Mouse (Mus musculus): Measurements from ENCODE around the gene Akr7a5. TPM values are rescaled to one million over a fixed set of nuclear protein-coding genes. Genes with fewer than 3 reads are reported as not detected.

Gene Akr7a5
- total and polyA plus RNA-seq, 3 experiments, result 39.4 to 43.2 TPM; not detected in 1

DNA sequence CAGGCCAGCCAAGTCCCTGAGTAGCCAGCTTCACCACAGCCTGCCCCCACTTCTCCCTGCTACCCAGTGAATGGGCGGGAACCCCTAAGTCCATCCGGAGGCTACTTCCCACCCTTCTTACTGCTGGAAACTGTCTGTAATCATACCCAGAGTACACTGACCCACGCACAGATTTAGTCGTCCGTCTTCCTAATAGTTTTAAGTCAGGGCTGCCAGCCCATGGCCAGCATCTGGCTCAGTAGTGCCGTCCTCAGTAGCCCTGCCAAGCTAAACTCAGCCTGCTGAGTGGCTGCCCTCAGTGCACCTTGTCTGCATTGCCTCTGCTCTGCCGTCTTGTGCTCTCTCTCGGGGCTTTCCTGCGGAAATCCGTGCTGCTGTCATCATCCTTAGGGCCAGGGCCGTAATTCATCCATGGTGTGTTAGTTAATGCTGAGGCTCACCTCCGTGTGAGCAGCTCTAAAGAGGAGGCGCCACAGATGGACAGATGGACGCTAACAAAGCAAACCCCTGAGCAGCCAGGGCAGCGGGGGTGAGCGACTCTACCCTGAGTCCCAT, 28.7 kb upstream of the Akr7a5 start:
- peaks cover 0 to 3% of the 10 kb centered on the region in 2 experiments; a peak in 1 of 4 replicates for H3K36me3 ChIP-seq (ENCODE audit: control insufficient read depth in 1 of 2, insufficient read depth in 2 of 2, low read length in 2 of 2)
- no peaks in the 10 kb centered on the region for H3K79me2 ChIP-seq (ENCODE audit: control insufficient read depth, insufficient read depth, low read length, poor library complexity)
- H3K27me3 ChIP-seq (ENCODE audit: control insufficient read depth in 1 of 2, insufficient read depth in 2 of 2, low read length in 2 of 2), result no peaks in the 10 kb centered on the region
- no peak overlapping the region for H3K4me3 ChIP-seq (ENCODE audit: control insufficient read depth in 1 of 2, insufficient read depth in 1 of 2, low read depth in 2 of 2, low read length in 2 of 2)
- no peak overlapping the region for H3K27ac ChIP-seq (ENCODE audit: control insufficient read depth, low read depth, low read length)
- no peak overlapping the region for H3K9ac ChIP-seq (ENCODE audit: control insufficient read depth, low read depth, low read length, poor library complexity, severe bottlenecking)
- no peaks in the 10 kb centered on the region for H3K4me1 ChIP-seq (ENCODE audit: control insufficient read depth in 1 of 2, insufficient read depth in 2 of 2, low read length in 2 of 2)
- DNase-seq (ENCODE audit: low read depth, low spot score), result no peak
- H3K9me3 ChIP-seq (replicated peaks; ENCODE audit: insufficient read depth, low read length), result no peaks in the 10 kb centered on the region
- TF ChIP-seq POLR2AphosphoS5 (IDR thresholded peaks at IDR 0.05; ENCODE audit: borderline replicate concordance, low read depth, low read length) (no peak), ETS1 (IDR thresholded peaks at IDR 0.05; ENCODE audit: low read depth, low read length) (no peak), MEF2A (IDR thresholded peaks at IDR 0.05; ENCODE audit: extremely low read depth, insufficient replicate concordance, low read depth, low read length, poor library complexity, severe bottlenecking) (no peak), SIN3A (IDR thresholded peaks at IDR 0.05; ENCODE audit: low read length) (no peak), ZKSCAN1 (IDR thresholded peaks at IDR 0.05; ENCODE audit: low read depth, low read length) (no peak), NELFE (IDR thresholded peaks at IDR 0.05; ENCODE audit: low read depth, low read length) (no peak), NRF1 (IDR thresholded peaks at IDR 0.05; ENCODE audit: insufficient read depth, low read depth, low read length, poor library complexity, severe bottlenecking) (no peak), MYB (IDR thresholded peaks at IDR 0.05; ENCODE audit: low read depth, low read length) (no peak), SMC3 (IDR thresholded peaks at IDR 0.05; ENCODE audit: low read depth, low read length) (no peak)

DNA sequence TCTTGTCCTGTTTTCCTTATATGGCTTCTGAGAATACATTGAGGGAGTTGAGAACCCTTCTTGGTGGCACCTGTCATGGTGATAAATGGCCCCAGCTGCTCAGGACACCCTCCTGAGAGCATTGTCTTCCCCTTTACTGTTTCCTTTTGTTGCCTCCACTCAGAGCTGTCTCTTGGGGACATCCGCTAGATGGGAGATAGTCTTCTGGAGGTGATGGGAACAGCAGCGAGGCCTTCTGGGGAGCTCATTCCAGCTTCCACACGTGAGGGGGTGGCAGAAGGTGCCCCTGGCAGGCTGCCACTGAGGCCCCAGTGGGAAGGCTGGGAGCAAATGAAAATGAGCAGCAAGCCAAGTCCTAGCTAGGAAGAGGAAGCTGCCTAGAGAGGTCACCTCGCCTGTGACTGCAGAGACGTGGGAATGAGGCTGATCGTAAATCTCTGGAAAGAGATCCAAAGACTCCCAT, 27.6 kb upstream of the Akr7a5 start:
- H3K4me1 ChIP-seq (ENCODE audit: control insufficient read depth in 1 of 2, insufficient read depth in 2 of 2, low read length in 2 of 2), result no peaks in the 10 kb centered on the region
- no peak for DNase-seq (ENCODE audit: low read depth, low spot score)

DNA sequence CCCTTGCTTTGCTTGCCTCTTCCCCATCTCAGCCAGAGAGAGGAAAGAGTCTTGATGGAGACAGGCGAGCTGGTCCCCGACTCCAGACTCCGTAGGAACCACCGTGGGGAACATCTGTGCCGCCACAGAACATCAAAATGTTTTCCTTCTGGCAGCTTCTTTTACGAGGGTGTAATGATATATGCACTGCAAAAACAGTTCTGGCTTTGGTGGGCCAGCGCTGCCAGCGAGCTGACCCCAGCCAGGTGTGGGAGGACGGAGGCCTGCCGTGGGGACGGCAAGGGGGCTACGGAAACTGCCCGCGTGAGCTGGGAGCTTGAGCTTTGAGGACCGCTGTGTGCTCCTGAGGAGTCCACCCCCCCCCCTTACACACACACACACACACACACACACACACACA, 25.7 kb upstream of the Akr7a5 start:
- TF ChIP-seq USF2 (IDR thresholded peaks at IDR 0.05; ENCODE audit: borderline replicate concordance in 1 of 2, insufficient read depth in 1 of 2, low read depth in 1 of 2, low read length in 2 of 2) (no peak), NELFE (IDR thresholded peaks at IDR 0.05; ENCODE audit: low read depth, low read length) (no peak), GABPA (IDR thresholded peaks at IDR 0.05; ENCODE audit: low read depth, low read length) (no peak), HCFC1 (IDR thresholded peaks at IDR 0.05; ENCODE audit: low read depth, low read length) (no peak), ZC3H11A (IDR thresholded peaks at IDR 0.05; ENCODE audit: low read depth, low read length) (no peak), POLR2A (IDR thresholded peaks at IDR 0.05; ENCODE audit: control insufficient read depth in 1 of 2, insufficient read depth in 1 of 2, low read depth in 1 of 2, low read length in 2 of 2, poor library complexity in 1 of 2) (no peak), MXI1 (IDR thresholded peaks at IDR 0.05; ENCODE audit: low read depth, low read length) (no peak), JUND (IDR thresholded peaks at IDR 0.05; ENCODE audit: low read depth, low read length) (no peak)
- Histone ChIP-seq H3K4me3 (ENCODE audit: control insufficient read depth in 1 of 2, insufficient read depth in 1 of 2, low read depth in 2 of 2, low read length in 2 of 2) (no peak overlapping the region), H3K9ac (ENCODE audit: control insufficient read depth, low read depth, low read length, poor library complexity, severe bottlenecking) (no peak overlapping the region), H3K79me2 (ENCODE audit: control insufficient read depth, insufficient read depth, low read length, poor library complexity) (no peaks in the 10 kb centered on the region), H3K9me3 (replicated peaks; ENCODE audit: insufficient read depth, low read length) (no peaks in the 10 kb centered on the region), H3K4me1 (ENCODE audit: control insufficient read depth in 1 of 2, insufficient read depth in 2 of 2, low read length in 2 of 2) (no peaks in the 10 kb centered on the region), H3K27ac (ENCODE audit: control insufficient read depth, low read depth, low read length) (no peak overlapping the region), H3K27me3 (ENCODE audit: control insufficient read depth in 1 of 2, insufficient read depth in 2 of 2, low read length in 2 of 2) (no peaks in the 10 kb centered on the region), H3K36me3 (ENCODE audit: control insufficient read depth in 1 of 2, insufficient read depth in 2 of 2, low read length in 2 of 2) (peaks cover 0 to 2% of the 10 kb centered on the region in 2 experiments; a peak in 1 of 4 replicates)
- no peak for DNase-seq (ENCODE audit: low read depth, low spot score)

More for the DNA sequence above, 27.6 kb upstream of the Akr7a5 start:
- Histone ChIP-seq H3K36me3 (ENCODE audit: control insufficient read depth in 1 of 2, insufficient read depth in 2 of 2, low read length in 2 of 2) (peaks cover 0 to 2% of the 10 kb centered on the region in 2 experiments; a peak in 1 of 4 replicates), H3K27me3 (ENCODE audit: control insufficient read depth in 1 of 2, insufficient read depth in 2 of 2, low read length in 2 of 2) (no peaks in the 10 kb centered on the region), H3K27ac (ENCODE audit: control insufficient read depth, low read depth, low read length) (no peak overlapping the region), H3K4me3 (ENCODE audit: control insufficient read depth in 1 of 2, insufficient read depth in 1 of 2, low read depth in 2 of 2, low read length in 2 of 2) (no peak overlapping the region), H3K79me2 (ENCODE audit: control insufficient read depth, insufficient read depth, low read length, poor library complexity) (no peaks in the 10 kb centered on the region), H3K9ac (ENCODE audit: control insufficient read depth, low read depth, low read length, poor library complexity, severe bottlenecking) (no peak overlapping the region), H3K9me3 (replicated peaks; ENCODE audit: insufficient read depth, low read length) (no peaks in the 10 kb centered on the region)
- TF ChIP-seq TAL1 (IDR thresholded peaks at IDR 0.05; ENCODE audit: low read length), result no peak
- TF ChIP-seq BHLHE40 (IDR thresholded peaks at IDR 0.05; ENCODE audit: borderline replicate concordance, low read depth, low read length), result no peak
- no peak for TF ChIP-seq TBP (IDR thresholded peaks at IDR 0.05; ENCODE audit: low read depth, low read length)
- no peak for TF ChIP-seq MYC (IDR thresholded peaks at IDR 0.05; ENCODE audit: low read depth, low read length)
- TF ChIP-seq TCF12 (IDR thresholded peaks at IDR 0.05; ENCODE audit: low read depth, low read length), result no peak
